Mouse (Mus musculus) cortical plate, adult 2 months (tissue): ENCODE measurements around the gene Krtap4-8.

Source experiments
- CTCF ChIP-seq: fragments of 200-500 bp; IDR thresholded peaks from 2 replicates; pipeline ENCODE4 v1.5.1; 2011; ENCODE audit warnings: mild to moderate bottlenecking, control low read depth, low read length; ENCODE audit not compliant: insufficient read depth; ENCODE audit errors: extremely low read depth
- POLR2A ChIP-seq: fragments of 200-500 bp; IDR thresholded peaks from 2 replicates; pipeline ENCODE4 v1.6.1; 2011; ENCODE audit warnings: mild to moderate bottlenecking, low read length, control low read depth; ENCODE audit not compliant: insufficient read depth; ENCODE audit errors: extremely low read depth

GRCm38 (mm10) chr11:99743985-99744384, 36.5 kb downstream of the Krtap4-8 start:
- TF ChIP-seq CTCF (no peak), POLR2A (no peak)
